Mouse (Mus musculus) embryonic facial prominence, embryonic 13.5 days (tissue): Measurements from ENCODE around the gene Aox4. TPM values are rescaled to one million over a fixed set of nuclear protein-coding genes. Genes with fewer than 3 reads are reported as not detected.

Experiments
- ATAC-seq: fragments of 200-750 bp; cut with Nextera tagmentation; 2 replicates; pipeline ENCODE4 v1.8.0; 2017; ENCODE audit warnings: low read depth; ENCODE audit not compliant: insufficient number of reproducible peaks, insufficient read depth, low FRiP score, low TSS enrichment
- H3K27ac ChIP-seq: fragments of 300-500 bp; sonication (generic); 2 replicates; pipeline ENCODE4 v1.5.1; 2015; ENCODE audit warnings: moderate library complexity, mild to moderate bottlenecking, inconsistent platforms
- H3K27me3 ChIP-seq: fragments of 300-500 bp; sonication (generic); 2 replicates; pipeline ENCODE4 v1.6.1; 2015; ENCODE audit warnings: mild to moderate bottlenecking, inconsistent platforms
- H3K36me3 ChIP-seq: fragments of 300-500 bp; sonication (generic); 2 replicates; pipeline ENCODE4 v1.6.1; 2015; ENCODE audit warnings: mild to moderate bottlenecking, inconsistent platforms
- H3K4me1 ChIP-seq: fragments of 300-500 bp; sonication (generic); 2 replicates; pipeline ENCODE4 v1.6.1; 2015; ENCODE audit warnings: inconsistent platforms
- H3K4me2 ChIP-seq: fragments of 300-500 bp; sonication (generic); 2 replicates; pipeline ENCODE4 v1.6.1; 2015; ENCODE audit warnings: moderate library complexity, mild to moderate bottlenecking, inconsistent platforms
- H3K4me3 ChIP-seq: fragments of 300-500 bp; sonication (generic); 2 replicates; pipeline ENCODE4 v1.5.1; 2015; ENCODE audit warnings: mild to moderate bottlenecking, inconsistent platforms
- H3K9ac ChIP-seq: fragments of 300-500 bp; sonication (generic); 2 replicates; pipeline ENCODE4 v1.6.1; 2015; ENCODE audit warnings: mild to moderate bottlenecking, inconsistent platforms
- H3K9me3 ChIP-seq: fragments of 300-500 bp; sonication (generic); 2 replicates; pipeline ENCODE4 v1.6.1; 2016; ENCODE audit warnings: inconsistent platforms
- WGBS: fragments of 180-500 bp; shearing (Covaris S2); methylation state at CpG from one replicate; pipeline ENCODE4 v1.1.7; 2015; ENCODE audit warnings: mixed read lengths; 5-methylcytosine and 5-hydroxymethylcytosine counted together
- polyA plus RNA-seq: library from polyadenylated mRNA; unstranded; fragments of >200 nt; fragmentation: Nextera tagmentation; extraction: Ambion mirVana; gene quantifications from 2 replicates; pipeline ENCODE4 v1.2.1, GENCODE M21; 2015

Gene Aox4
- polyA plus RNA-seq, 1 experiment from 2014 or later: 1.9 TPM

- Histone ChIP-seq H3K4me3 (no peak overlapping the region), H3K9ac (no peak overlapping the region)
Observed at GRCm38 (mm10) chr1:58281625-58281988, 71.4 kb downstream of the Aox4 start.

GRCm38 (mm10) chr1:58284505-58284904 lies 74.3 kb downstream of the Aox4 start:
- Histone ChIP-seq H3K27ac (no peak overlapping the region), H3K27me3 (no peaks in the 10 kb centered on the region), H3K9ac (no peak overlapping the region), H3K9me3 (no peaks in the 10 kb centered on the region), H3K4me1 (peaks cover 6% of the 10 kb centered on the region; the same call in 1 of the 2 replicates), H3K36me3 (no peaks in the 10 kb centered on the region), H3K4me3 (no peak overlapping the region), H3K4me2 (no peak overlapping the region)
- WGBS: 54% methylated on average over 7 of the region's 7 CpGs
- no peak for ATAC-seq

More at GRCm38 (mm10) chr1:58281625-58281988, 71.4 kb downstream of the Aox4 start:
- Histone ChIP-seq H3K4me2 (no peak overlapping the region), H3K4me1 (peaks cover 24% of the 10 kb centered on the region), H3K9me3 (no peaks in the 10 kb centered on the region), H3K36me3 (no peaks in the 10 kb centered on the region), H3K27ac (no peak overlapping the region), H3K27me3 (no peaks in the 10 kb centered on the region)
- no peak for ATAC-seq
- WGBS: 60% methylated on average over 4 of the region's 4 CpGs

- H3K4me1 ChIP-seq: peaks cover 17% of the 10 kb centered on the region
- no peak overlapping the region for H3K27ac ChIP-seq
- no peak overlapping the region for H3K4me2 ChIP-seq
- no peak overlapping the region for H3K4me3 ChIP-seq
- no peak for ATAC-seq
- WGBS: 78% methylated on average over 3 of the region's 3 CpGs
- H3K9me3 ChIP-seq: no peaks in the 10 kb centered on the region
- no peak overlapping the region for H3K9ac ChIP-seq
- no peaks in the 10 kb centered on the region for H3K27me3 ChIP-seq
- H3K36me3 ChIP-seq: no peaks in the 10 kb centered on the region
Observed at GRCm38 (mm10) chr1:58288091-58288490, 77.9 kb downstream of the Aox4 start.

GRCm38 (mm10) chr1:58289863-58290469 lies 79.8 kb downstream of the Aox4 start:
- 40% methylated on average over 16 of the region's 16 CpGs for whole genome bisulfite sequencing
- ATAC-seq: no peak

GRCm38 (mm10) chr1:58291394-58292300 lies 81.5 kb downstream of the Aox4 start:
- peak overlapping the region; percentile 62 for H3K27ac ChIP-seq
- H3K4me2 ChIP-seq: peak overlapping the region; percentile 17; the same call in 1 of the 2 replicates
- peaks cover 21% of the 10 kb centered on the region for H3K4me1 ChIP-seq
- no peaks in the 10 kb centered on the region for H3K27me3 ChIP-seq
- H3K9ac ChIP-seq: no peak overlapping the region
- WGBS: 31% methylated on average over 13 of the region's 13 CpGs
- no peaks in the 10 kb centered on the region for H3K9me3 ChIP-seq
- H3K36me3 ChIP-seq: no peaks in the 10 kb centered on the region
- ATAC-seq: peak; percentile 57
- no peak overlapping the region for H3K4me3 ChIP-seq

More at GRCm38 (mm10) chr1:58289863-58290469, 79.8 kb downstream of the Aox4 start:
- no peaks in the 10 kb centered on the region for H3K36me3 ChIP-seq
- H3K4me3 ChIP-seq: no peak overlapping the region
- no peaks in the 10 kb centered on the region for H3K27me3 ChIP-seq
- no peaks in the 10 kb centered on the region for H3K9me3 ChIP-seq
- H3K4me2 ChIP-seq: no peak overlapping the region
- H3K27ac ChIP-seq: no peak overlapping the region; the same call in 1 of the 2 replicates
- H3K9ac ChIP-seq: no peak overlapping the region
- H3K4me1 ChIP-seq: peaks cover 21% of the 10 kb centered on the region

GRCm38 (mm10) chr1:58294730-58295129 lies 84.5 kb downstream of the Aox4 start:
- WGBS: 71% methylated on average over 5 of the region's 5 CpGs
- Histone ChIP-seq H3K4me3 (no peak overlapping the region), H3K27me3 (no peaks in the 10 kb centered on the region), H3K9ac (no peak overlapping the region), H3K4me1 (peaks cover 21% of the 10 kb centered on the region), H3K36me3 (no peaks in the 10 kb centered on the region), H3K27ac (no peak overlapping the region), H3K9me3 (no peaks in the 10 kb centered on the region), H3K4me2 (no peak overlapping the region)
- ATAC-seq: no peak

GRCm38 (mm10) chr1:58296278-58296677 lies 86.1 kb downstream of the Aox4 start:
- H3K9me3 ChIP-seq: no peaks in the 10 kb centered on the region
- H3K4me3 ChIP-seq: no peak overlapping the region
- no peak; the same call in 1 of the 2 replicates for ATAC-seq
- H3K36me3 ChIP-seq: no peaks in the 10 kb centered on the region
- H3K4me2 ChIP-seq: no peak overlapping the region
- 3% methylated on average over 7 of the region's 7 CpGs for WGBS
- H3K9ac ChIP-seq: no peak overlapping the region
- no peaks in the 10 kb centered on the region for H3K27me3 ChIP-seq
- H3K4me1 ChIP-seq: peaks cover 21% of the 10 kb centered on the region
- H3K27ac ChIP-seq: no peak overlapping the region

GRCm38 (mm10) chr1:58296821-58297220 lies 86.6 kb downstream of the Aox4 start:
- Histone ChIP-seq H3K4me1 (peaks cover 15% of the 10 kb centered on the region), H3K9me3 (no peaks in the 10 kb centered on the region), H3K27ac (no peak overlapping the region), H3K9ac (no peak overlapping the region), H3K4me3 (no peak overlapping the region), H3K4me2 (no peak overlapping the region), H3K36me3 (no peaks in the 10 kb centered on the region), H3K27me3 (no peaks in the 10 kb centered on the region)
- no peak for ATAC-seq
- WGBS: 48% methylated on average over 4 of the region's 4 CpGs

- H3K4me2 ChIP-seq: no peak overlapping the region
- H3K4me3 ChIP-seq: no peak overlapping the region
- H3K9ac ChIP-seq: no peak overlapping the region
- H3K9me3 ChIP-seq: no peaks in the 10 kb centered on the region
- H3K4me1 ChIP-seq: peaks cover 4% of the 10 kb centered on the region; the same call in 1 of the 2 replicates
- no peaks in the 10 kb centered on the region for H3K36me3 ChIP-seq
- H3K27ac ChIP-seq: no peak overlapping the region
- no peak for ATAC-seq
- 75% methylated on average over 6 of the region's 6 CpGs for WGBS
- no peaks in the 10 kb centered on the region for H3K27me3 ChIP-seq
Observed at GRCm38 (mm10) chr1:58298347-58298746, 88.2 kb downstream of the Aox4 start.

GRCm38 (mm10) chr1:58301073-58301472 lies 90.9 kb downstream of the Aox4 start:
- no peaks in the 10 kb centered on the region for H3K36me3 ChIP-seq
- peaks cover 14% of the 10 kb centered on the region; the same call in 1 of the 2 replicates for H3K4me1 ChIP-seq
- no peak overlapping the region for H3K4me3 ChIP-seq
- no peak overlapping the region for H3K9ac ChIP-seq
- WGBS: 91% methylated on average over 7 of the region's 7 CpGs
- no peak overlapping the region for H3K27ac ChIP-seq
- no peaks in the 10 kb centered on the region for H3K27me3 ChIP-seq
- no peak for ATAC-seq
- no peaks in the 10 kb centered on the region for H3K9me3 ChIP-seq
- no peak overlapping the region for H3K4me2 ChIP-seq

GRCm38 (mm10) chr1:58302015-58302414 lies 91.8 kb downstream of the Aox4 start:
- H3K9me3 ChIP-seq: no peaks in the 10 kb centered on the region
- peaks cover 14% of the 10 kb centered on the region; the same call in 1 of the 2 replicates for H3K4me1 ChIP-seq
- H3K36me3 ChIP-seq: no peaks in the 10 kb centered on the region
- ATAC-seq: no peak
- no peak overlapping the region for H3K4me3 ChIP-seq
- H3K4me2 ChIP-seq: no peak overlapping the region
- 53% methylated on average over 6 of the region's 6 CpGs for WGBS
- H3K27ac ChIP-seq: no peak overlapping the region
- H3K9ac ChIP-seq: no peak overlapping the region
- H3K27me3 ChIP-seq: no peaks in the 10 kb centered on the region

- peaks cover 16% of the 10 kb centered on the region; the same call in 1 of the 2 replicates for H3K4me1 ChIP-seq
- H3K9ac ChIP-seq: no peak overlapping the region
- H3K4me2 ChIP-seq: no peak overlapping the region
- H3K36me3 ChIP-seq: no peaks in the 10 kb centered on the region
- H3K9me3 ChIP-seq: no peaks in the 10 kb centered on the region
- H3K27me3 ChIP-seq: no peaks in the 10 kb centered on the region
- no peak overlapping the region for H3K27ac ChIP-seq
- H3K4me3 ChIP-seq: no peak overlapping the region
- 82% methylated on average over 6 of the region's 6 CpGs for WGBS
- no peak for ATAC-seq
Observed at GRCm38 (mm10) chr1:58303009-58303408, 92.8 kb downstream of the Aox4 start.
